Mouse (Mus musculus): ENCODE data around the gene Kcnn1. TPM values are rescaled to one million over a fixed set of nuclear protein-coding genes. Genes with fewer than 3 reads are reported as not detected.
"Not testable (repeated sequence)": the region's sequence is repeated elsewhere in the genome, so short reads cannot be mapped to it uniquely, and the experiment has no call there.

The Kcnn1 gene
- polyA plus RNA-seq, 1 experiment from 2014 or later, result 0.72 TPM

- ATAC-seq (ENCODE audit: low FRiP score, low TSS enrichment) (no peak), DNase-seq (ENCODE audit: low spot score) (no peak)
- no peak overlapping the region for H3K9ac ChIP-seq (ENCODE audit: low read length)
- H3K4me3 ChIP-seq (ENCODE audit: low read depth, low read length), result no peak overlapping the region
- no peaks in the 10 kb centered on the region for H3K27me3 ChIP-seq (ENCODE audit: control insufficient read depth, insufficient read depth, low read length)
- H3K36me3 ChIP-seq (ENCODE audit: control insufficient read depth, insufficient read depth, low read length), result peaks cover 12% of the 10 kb centered on the region
- no peak overlapping the region for H3K4me2 ChIP-seq (replicated peaks; ENCODE audit: low read depth)
- 30% methylated on average over 2 of the region's 2 CpGs for whole genome bisulfite sequencing
- no peak overlapping the region for H3K27ac ChIP-seq (replicated peaks)
- no peak; the same call in 1 of the 2 replicates for TF ChIP-seq CTCF (IDR thresholded peaks at IDR 0.05; ENCODE audit: low read depth)
- no peak for TF ChIP-seq EP300 (optimal IDR thresholded peaks at IDR 0.05)
- H3K9me3 ChIP-seq (ENCODE audit: control insufficient read depth, low read length), result no peaks in the 10 kb centered on the region
- H3K4me1 ChIP-seq (replicated peaks; ENCODE audit: control insufficient read depth, insufficient read depth), result peaks cover 4% of the 10 kb centered on the region; the same call in 1 of the 2 replicates
These were observed 35.7 kb upstream of the Kcnn1 start for GRCm38 (mm10) chr8:70898661-70899198.

GRCm38 (mm10) chr8:70897681-70898413 lies 34.8 kb upstream of the Kcnn1 start:
- H3K4me3 ChIP-seq (ENCODE audit: low read depth, low read length), result peak overlapping the region; percentile 84
- H3K4me2 ChIP-seq (replicated peaks; ENCODE audit: low read depth), result peak overlapping the region; percentile 73
- peaks cover 12% of the 10 kb centered on the region for H3K36me3 ChIP-seq (ENCODE audit: control insufficient read depth, insufficient read depth, low read length)
- DNase-seq (ENCODE audit: low spot score), result peak; percentile 87
- H3K9ac ChIP-seq (ENCODE audit: low read length), result peak overlapping the region; percentile 71
- TF ChIP-seq EP300 (optimal IDR thresholded peaks at IDR 0.05) (no peak), CTCF (IDR thresholded peaks at IDR 0.05; ENCODE audit: low read depth) (peak; percentile 95)
- H3K27me3 ChIP-seq (ENCODE audit: control insufficient read depth, insufficient read depth, low read length), result no peaks in the 10 kb centered on the region
- no peaks in the 10 kb centered on the region for H3K9me3 ChIP-seq (ENCODE audit: control insufficient read depth, low read length)
- peak; percentile 44 for ATAC-seq (ENCODE audit: low FRiP score, low TSS enrichment)
- under 1% methylated on average over 20 of the region's 20 CpGs for WGBS
- peak overlapping the region; percentile 85 for H3K27ac ChIP-seq (replicated peaks)
- H3K4me1 ChIP-seq (replicated peaks; ENCODE audit: control insufficient read depth, insufficient read depth), result peaks cover 4% of the 10 kb centered on the region; the same call in 1 of the 2 replicates

- peak; percentile 96 for DNase-seq (ENCODE audit: low spot score)
- TF ChIP-seq CTCF (IDR thresholded peaks at IDR 0.05; ENCODE audit: low read depth) (no peak; the same call in 1 of the 2 replicates), EP300 (optimal IDR thresholded peaks at IDR 0.05) (no peak)
- peak; percentile 98 for ATAC-seq (ENCODE audit: low FRiP score, low TSS enrichment)
- Histone ChIP-seq H3K36me3 (ENCODE audit: control insufficient read depth, insufficient read depth, low read length) (peaks cover 12% of the 10 kb centered on the region), H3K4me2 (replicated peaks; ENCODE audit: low read depth) (peak within 1 kb of the TSS; percentile 92), H3K27ac (replicated peaks) (peak within 1 kb of the TSS; percentile 85), H3K9ac (ENCODE audit: low read length) (peak within 1 kb of the TSS; percentile 92), H3K4me3 (ENCODE audit: low read depth, low read length) (peak within 1 kb of the TSS; percentile 84), H3K4me1 (replicated peaks; ENCODE audit: control insufficient read depth, insufficient read depth) (peaks cover 4% of the 10 kb centered on the region; the same call in 1 of the 2 replicates), H3K9me3 (ENCODE audit: control insufficient read depth, low read length) (no peaks in the 10 kb centered on the region), H3K27me3 (ENCODE audit: control insufficient read depth, insufficient read depth, low read length) (no peaks in the 10 kb centered on the region)
- under 1% methylated on average over 44 of the region's 60 CpGs for WGBS
These were observed 34.1 kb upstream of the Kcnn1 start, which contains the start of gene Rpl18a for GRCm38 (mm10) chr8:70897021-70897680. Gene Rpl18a (minus strand): TSS chr8:70897412.

GRCm38 (mm10) chr8:70896316-70897020 lies 33.4 kb upstream of the Kcnn1 start:
- peak overlapping the region; percentile 81 for H3K27ac ChIP-seq (replicated peaks)
- peaks cover 12% of the 10 kb centered on the region for H3K36me3 ChIP-seq (ENCODE audit: control insufficient read depth, insufficient read depth, low read length)
- H3K4me2 ChIP-seq (replicated peaks; ENCODE audit: low read depth), result peak overlapping the region; percentile 92
- TF ChIP-seq EP300 (optimal IDR thresholded peaks at IDR 0.05) (no peak), CTCF (IDR thresholded peaks at IDR 0.05; ENCODE audit: low read depth) (no peak)
- no peaks in the 10 kb centered on the region; the same call in 1 of the 2 replicates for H3K27me3 ChIP-seq (ENCODE audit: control insufficient read depth, insufficient read depth, low read length)
- H3K9me3 ChIP-seq (ENCODE audit: control insufficient read depth, low read length), result no peaks in the 10 kb centered on the region
- peak overlapping the region; percentile 84 for H3K4me3 ChIP-seq (ENCODE audit: low read depth, low read length)
- WGBS, result 3% methylated on average over 25 of the region's 25 CpGs
- peak overlapping the region; percentile 92 for H3K9ac ChIP-seq (ENCODE audit: low read length)
- DNase-seq (ENCODE audit: low spot score) (no peak), ATAC-seq (ENCODE audit: low FRiP score, low TSS enrichment) (no peak)
- H3K4me1 ChIP-seq (replicated peaks; ENCODE audit: control insufficient read depth, insufficient read depth), result peaks cover 4% of the 10 kb centered on the region; the same call in 1 of the 2 replicates

GRCm38 (mm10) chr8:70895571-70896259 lies 32.7 kb upstream of the Kcnn1 start:
- peak overlapping the region; percentile 92 for H3K4me2 ChIP-seq (replicated peaks; ENCODE audit: low read depth)
- not testable (repeated sequence) for H3K9me3 ChIP-seq (ENCODE audit: control insufficient read depth, low read length); DNase-seq (ENCODE audit: low spot score); H3K4me1 ChIP-seq (replicated peaks; ENCODE audit: control insufficient read depth, insufficient read depth); H3K27me3 ChIP-seq (ENCODE audit: control insufficient read depth, insufficient read depth, low read length); ATAC-seq (ENCODE audit: low FRiP score, low TSS enrichment); H3K27ac ChIP-seq (replicated peaks); H3K9ac ChIP-seq (ENCODE audit: low read length)
- H3K4me3 ChIP-seq (ENCODE audit: low read depth, low read length), result peak overlapping the region; percentile 84; the same call in 1 of the 2 replicates
- WGBS, result 80% methylated on average over 23 of the region's 24 CpGs
- H3K36me3 ChIP-seq (ENCODE audit: control insufficient read depth, insufficient read depth, low read length), result peaks cover 12% of the 10 kb centered on the region

Measured in stomach, postnatal 0 days (tissue).